Mouse (Mus musculus) G1E (cell line): Measurements from ENCODE around the gene Cwh43. TPM values are rescaled to one million over a fixed set of nuclear protein-coding genes. Genes with fewer than 3 reads are reported as not detected.

Experiments used
- ATAC-seq: 2 replicates; pipeline ENCODE4 v1.8.0; 2016; ENCODE audit warnings: mild to moderate bottlenecking; ENCODE audit not compliant: insufficient number of reproducible peaks, poor library complexity, low FRiP score, severe bottlenecking; ENCODE audit errors: extremely low read depth
- DNase-seq: peaks from one replicate; pipeline ENCODE4 v3.0.0; 2012; ENCODE audit warnings: low spot score
- H3K27me3 ChIP-seq: 2 replicates; pipeline ENCODE4 v1.6.1; 2012; ENCODE audit warnings: mild to moderate bottlenecking, low read length, inconsistent platforms; ENCODE audit not compliant: insufficient read depth
- H3K36me3 ChIP-seq: replicated peaks from 2 replicates; pipeline ENCODE3; 2012; ENCODE audit warnings: mild to moderate bottlenecking, inconsistent platforms
- H3K4me1 ChIP-seq: 2 replicates; pipeline ENCODE4 v1.6.1; 2012; ENCODE audit warnings: low read depth, low read length, inconsistent platforms, mixed read lengths; ENCODE audit not compliant: insufficient read depth
- H3K4me3 ChIP-seq: 2 replicates; pipeline ENCODE4 v1.5.1; 2012; ENCODE audit warnings: low read depth, mild to moderate bottlenecking, inconsistent platforms, low read length, moderate library complexity, mixed read lengths
- H3K9me3 ChIP-seq: replicated peaks from 2 replicates; pipeline ENCODE4 v1.6.1; 2012; ENCODE audit warnings: inconsistent platforms
- CTCF ChIP-seq: IDR thresholded peaks from 2 replicates; pipeline ENCODE4 v1.5.1; 2012; ENCODE audit warnings: low read depth, low read length, inconsistent platforms, mixed read lengths
- GATA1 ChIP-seq: IDR thresholded peaks from 2 replicates; pipeline ENCODE4 v1.6.1; 2012; ENCODE audit warnings: borderline replicate concordance, low read length, inconsistent platforms, mixed read lengths
- GATA2 ChIP-seq: IDR thresholded peaks from 2 replicates; pipeline ENCODE4 v1.6.1; 2012; ENCODE audit warnings: low read depth, low read length, inconsistent platforms, borderline replicate concordance
- POLR2AphosphoS5 ChIP-seq: IDR thresholded peaks from 2 replicates; pipeline ENCODE4 v1.6.1; 2012; ENCODE audit warnings: low read depth, low read length, inconsistent platforms; ENCODE audit not compliant: insufficient replicate concordance
- TAL1 ChIP-seq: conservative IDR thresholded peaks from 2 replicates; pipeline ENCODE4 v1.6.1; 2012; ENCODE audit warnings: low read depth, low read length, inconsistent platforms, mixed read lengths
- polyA plus RNA-seq: library from polyadenylated mRNA; stranded (reverse); fragments of >175 nt; gene quantifications from 2 replicates; pipeline ENCODE4 v1.2.3, GENCODE M21; 2012
- total RNA-seq, 2 experiments: library from RNA; stranded (forward) in 1 of 2; stranded (reverse) in 1 of 2; fragments of 200-1000 nt in 1 of 2; fragments of >200 nt in 1 of 2; fragmentation: Nextera tagmentation in 1 of 2; gene quantifications; 2 replicates each; pipeline ENCODE4 v1.2.3; 2014 to 2017

Gene Cwh43
- total and polyA plus RNA-seq, 3 experiments: not detected

GRCm38 (mm10) chr5:73376041-73376440, 29.8 kb upstream of the Cwh43 start:
- Histone ChIP-seq H3K9me3 (no peaks in the 10 kb centered on the region), H3K4me3 (no peak overlapping the region), H3K27me3 (peaks cover 48% of the 10 kb centered on the region), H3K36me3 (no peaks in the 10 kb centered on the region), H3K4me1 (peaks cover 14% of the 10 kb centered on the region)
- ATAC-seq (no peak), DNase-seq (no peak)
- no peak for TF ChIP-seq TAL1
- no peak for TF ChIP-seq CTCF
- no peak for TF ChIP-seq GATA1
- no peak for TF ChIP-seq POLR2AphosphoS5
- no peak for TF ChIP-seq GATA2

- Histone ChIP-seq H3K27me3 (peaks cover 49% of the 10 kb centered on the region), H3K4me1 (peaks cover 13% of the 10 kb centered on the region), H3K36me3 (no peaks in the 10 kb centered on the region), H3K9me3 (no peaks in the 10 kb centered on the region), H3K4me3 (no peak overlapping the region)
- ATAC-seq (no peak), DNase-seq (no peak)
- TF ChIP-seq CTCF (no peak), POLR2AphosphoS5 (no peak), GATA2 (no peak), GATA1 (no peak), TAL1 (no peak)
Measured at GRCm38 (mm10) chr5:73376491-73376890, 29.4 kb upstream of the Cwh43 start.

GRCm38 (mm10) chr5:73379908-73380307, 26.0 kb upstream of the Cwh43 start:
- TF ChIP-seq GATA1 (no peak), TAL1 (no peak), CTCF (peak; percentile 43), GATA2 (no peak), POLR2AphosphoS5 (no peak)
- ATAC-seq (peak; percentile 40; the same call in 1 of the 2 replicates), DNase-seq (peak; percentile 51)
- Histone ChIP-seq H3K4me3 (no peak overlapping the region), H3K36me3 (no peaks in the 10 kb centered on the region), H3K4me1 (peaks cover 14% of the 10 kb centered on the region), H3K9me3 (no peaks in the 10 kb centered on the region), H3K27me3 (peaks cover 39% of the 10 kb centered on the region)

- Histone ChIP-seq H3K9me3 (no peaks in the 10 kb centered on the region), H3K4me3 (no peak overlapping the region), H3K4me1 (peaks cover 14% of the 10 kb centered on the region), H3K27me3 (peaks cover 37% of the 10 kb centered on the region), H3K36me3 (no peaks in the 10 kb centered on the region)
- ATAC-seq (no peak), DNase-seq (no peak)
- TF ChIP-seq TAL1 (no peak), GATA1 (no peak), GATA2 (no peak), CTCF (no peak), POLR2AphosphoS5 (no peak)
Measured at GRCm38 (mm10) chr5:73380829-73381228, 25.0 kb upstream of the Cwh43 start.

- Histone ChIP-seq H3K36me3 (no peaks in the 10 kb centered on the region), H3K27me3 (peaks cover 32% of the 10 kb centered on the region), H3K4me3 (no peak overlapping the region), H3K4me1 (peaks cover 14% of the 10 kb centered on the region), H3K9me3 (no peaks in the 10 kb centered on the region)
- DNase-seq (no peak), ATAC-seq (no peak)
- TF ChIP-seq GATA1: no peak
- no peak for TF ChIP-seq CTCF
- no peak for TF ChIP-seq POLR2AphosphoS5
- no peak for TF ChIP-seq GATA2
- TF ChIP-seq TAL1: no peak
Measured at GRCm38 (mm10) chr5:73381510-73381909, 24.4 kb upstream of the Cwh43 start.

GRCm38 (mm10) chr5:73381976-73382540, 23.8 kb upstream of the Cwh43 start:
- H3K27me3 ChIP-seq: peaks cover 35% of the 10 kb centered on the region
- no peak for TF ChIP-seq GATA1
- no peak for TF ChIP-seq GATA2
- no peak for TF ChIP-seq CTCF
- TF ChIP-seq TAL1: no peak
- TF ChIP-seq POLR2AphosphoS5: no peak
- H3K36me3 ChIP-seq: no peaks in the 10 kb centered on the region
- no peak for DNase-seq
- no peak for ATAC-seq
- no peak overlapping the region for H3K4me3 ChIP-seq
- H3K4me1 ChIP-seq: peaks cover 14% of the 10 kb centered on the region
- no peaks in the 10 kb centered on the region for H3K9me3 ChIP-seq
